Mouse (Mus musculus) MEL (cell line): ENCODE data around the gene Fblim1. TPM values are rescaled to one million over a fixed set of nuclear protein-coding genes. Genes with fewer than 3 reads are reported as not detected.

ENCODE experiments used
- DNase-seq: peaks from one replicate; pipeline ENCODE4 v3.0.0; 2011; ENCODE audit warnings: low read depth, low spot score
- H3K27ac ChIP-seq: 2 replicates; pipeline ENCODE4 v1.5.1; 2012; ENCODE audit warnings: low read depth, mild to moderate bottlenecking, control low read depth, low read length, moderate library complexity; ENCODE audit not compliant: control insufficient read depth
- H3K27me3 ChIP-seq, 2 experiments: fragments of 150-350 bp in 1 of 2; sonication (generic) in 1 of 2; 2 replicates each; pipeline ENCODE4 v1.6.1; 2012; ENCODE audit warnings: low read length in 2 of 2, mild to moderate bottlenecking in 2 of 2, improper control_type of control experiment in 1 of 2, moderate library complexity in 1 of 2; ENCODE audit not compliant: insufficient read depth in 2 of 2, control insufficient read depth in 1 of 2
- H3K36me3 ChIP-seq, 2 experiments: 2 replicates each; pipeline ENCODE4 v1.6.1; 2012 to 2014; ENCODE audit warnings: low read length in 2 of 2, improper control_type of control experiment in 1 of 2, inconsistent platforms in 1 of 2, mild to moderate bottlenecking in 1 of 2; ENCODE audit not compliant: insufficient read depth in 2 of 2, control insufficient read depth in 1 of 2
- H3K4me1 ChIP-seq, 2 experiments: fragments of 150-350 bp in 1 of 2; sonication (generic) in 1 of 2; 2 replicates each; pipeline ENCODE4 v1.6.1; 2012; ENCODE audit warnings: low read length in 2 of 2, improper control_type of control experiment in 1 of 2, mild to moderate bottlenecking in 1 of 2; ENCODE audit not compliant: insufficient read depth in 2 of 2, control insufficient read depth in 1 of 2
- H3K4me3 ChIP-seq, 2 experiments: fragments of 150-350 bp in 1 of 2; sonication (generic) in 1 of 2; 2 replicates each; pipeline ENCODE4 v1.5.1; 2012; ENCODE audit warnings: low read depth in 2 of 2, low read length in 2 of 2, mild to moderate bottlenecking in 2 of 2, moderate library complexity in 2 of 2, control low read depth in 1 of 2, improper control_type of control experiment in 1 of 2; ENCODE audit not compliant: control insufficient read depth in 1 of 2, insufficient read depth in 1 of 2
- H3K79me2 ChIP-seq: 2 replicates; pipeline ENCODE4 v1.6.1; 2012; ENCODE audit warnings: mild to moderate bottlenecking, low read length, moderate library complexity; ENCODE audit not compliant: control insufficient read depth, poor library complexity, insufficient read depth
- H3K9ac ChIP-seq: 2 replicates; pipeline ENCODE4 v1.6.1; 2012; ENCODE audit warnings: low read depth, mild to moderate bottlenecking, control low read depth, low read length, moderate library complexity; ENCODE audit not compliant: control insufficient read depth, poor library complexity, severe bottlenecking
- H3K9me3 ChIP-seq: fragments of 150-350 bp; sonication (generic); replicated peaks from 2 replicates; pipeline ENCODE4 v1.6.1; 2012; ENCODE audit warnings: mild to moderate bottlenecking, low read length, improper control_type of control experiment, moderate library complexity; ENCODE audit not compliant: insufficient read depth
- BHLHE40 ChIP-seq: IDR thresholded peaks from 2 replicates; pipeline ENCODE4 v1.6.1; 2012; ENCODE audit warnings: low read depth, mild to moderate bottlenecking, inconsistent platforms, low read length, improper control_type of control experiment, borderline replicate concordance
- CHD1 ChIP-seq: IDR thresholded peaks from 2 replicates; pipeline ENCODE4 v1.6.1; 2012; ENCODE audit warnings: low read depth, mild to moderate bottlenecking, inconsistent platforms, low read length, improper control_type of control experiment
- CHD2 ChIP-seq: IDR thresholded peaks from 2 replicates; pipeline ENCODE4 v1.6.1; 2011; ENCODE audit warnings: low read length, improper control_type of control experiment
- CTCF ChIP-seq, 3 experiments: IDR thresholded peaks in 2 of 3; conservative IDR thresholded peaks in 1 of 3; 2 replicates each; pipeline ENCODE4 v1.5.1; 2011 to 2012; ENCODE audit warnings: low read length in 3 of 3, low read depth in 2 of 3, mild to moderate bottlenecking in 2 of 3, improper control_type of control experiment in 1 of 3, inconsistent platforms in 1 of 3, mixed read lengths in 1 of 3, moderate library complexity in 1 of 3; ENCODE audit not compliant: control insufficient read depth in 1 of 3, insufficient read depth in 1 of 3, poor library complexity in 1 of 3, severe bottlenecking in 1 of 3
- E2F4 ChIP-seq: IDR thresholded peaks from 2 replicates; pipeline ENCODE4 v1.6.1; 2011; ENCODE audit warnings: low read depth, low read length, improper control_type of control experiment, borderline replicate concordance
- ELF1 ChIP-seq: IDR thresholded peaks from 2 replicates; pipeline ENCODE4 v1.6.1; 2014; ENCODE audit warnings: low read depth, mild to moderate bottlenecking, inconsistent platforms, low read length, improper control_type of control experiment, moderate library complexity
- EP300 ChIP-seq, 2 experiments: IDR thresholded peaks; 2 replicates each; pipeline ENCODE4 v1.6.1; 2011; ENCODE audit warnings: improper control_type of control experiment in 2 of 2, low read length in 2 of 2, low read depth in 1 of 2, mild to moderate bottlenecking in 1 of 2
- GATA1 ChIP-seq: IDR thresholded peaks from 2 replicates; pipeline ENCODE4 v1.6.1; 2011; ENCODE audit warnings: low read depth, low read length, improper control_type of control experiment
- JUND ChIP-seq: IDR thresholded peaks from 2 replicates; pipeline ENCODE4 v1.6.1; 2011; ENCODE audit warnings: low read depth, mild to moderate bottlenecking, improper control_type of control experiment, low read length
- KAT2A ChIP-seq: conservative IDR thresholded peaks from 2 replicates; pipeline ENCODE4 v1.6.1; 2012; ENCODE audit warnings: low read depth, low read length, improper control_type of control experiment, inconsistent platforms
- MAFK ChIP-seq: IDR thresholded peaks from 2 replicates; pipeline ENCODE4 v1.6.1; 2011; ENCODE audit warnings: low read depth, mild to moderate bottlenecking, low read length, improper control_type of control experiment, borderline replicate concordance
- MAX ChIP-seq: IDR thresholded peaks from 2 replicates; pipeline ENCODE4 v1.6.1; 2011; ENCODE audit warnings: low read length, improper control_type of control experiment
- MYB ChIP-seq: IDR thresholded peaks from 2 replicates; pipeline ENCODE4 v1.6.1; 2011; ENCODE audit warnings: mild to moderate bottlenecking, low read depth, low read length, improper control_type of control experiment
- MYC ChIP-seq: IDR thresholded peaks from 2 replicates; pipeline ENCODE4 v1.6.1; 2011; ENCODE audit warnings: low read depth, mild to moderate bottlenecking, low read length, improper control_type of control experiment, moderate library complexity
- NELFE ChIP-seq: IDR thresholded peaks from 2 replicates; pipeline ENCODE4 v1.6.1; 2011; ENCODE audit warnings: low read depth, low read length, improper control_type of control experiment
- NRF1 ChIP-seq: IDR thresholded peaks from 2 replicates; pipeline ENCODE4 v1.6.1; 2014; ENCODE audit warnings: low read depth, mild to moderate bottlenecking, inconsistent platforms, low read length, improper control_type of control experiment, moderate library complexity; ENCODE audit not compliant: poor library complexity, insufficient read depth, severe bottlenecking
- POLR2A ChIP-seq, 2 experiments: IDR thresholded peaks; 2 replicates each; pipeline ENCODE4 v1.6.1; 2011 to 2012; ENCODE audit warnings: low read length in 2 of 2, mild to moderate bottlenecking in 2 of 2, control low read depth in 1 of 2, improper control_type of control experiment in 1 of 2, low read depth in 1 of 2, moderate library complexity in 1 of 2; ENCODE audit not compliant: control insufficient read depth in 1 of 2, insufficient read depth in 1 of 2, poor library complexity in 1 of 2
- POLR2AphosphoS2 ChIP-seq: IDR thresholded peaks from 2 replicates; pipeline ENCODE4 v1.6.1; 2011; ENCODE audit warnings: low read length, improper control_type of control experiment
- RCOR1 ChIP-seq: IDR thresholded peaks from 2 replicates; pipeline ENCODE4 v1.6.1; 2012; ENCODE audit warnings: low read depth, mild to moderate bottlenecking, inconsistent platforms, low read length, improper control_type of control experiment
- SIN3A ChIP-seq: IDR thresholded peaks from 2 replicates; pipeline ENCODE4 v1.6.1; 2012; ENCODE audit warnings: low read length, improper control_type of control experiment, inconsistent platforms
- TAL1 ChIP-seq: IDR thresholded peaks from 2 replicates; pipeline ENCODE4 v1.6.1; 2012; ENCODE audit warnings: mild to moderate bottlenecking, inconsistent platforms, low read length, moderate library complexity, mixed read lengths
- TBP ChIP-seq: IDR thresholded peaks from 2 replicates; pipeline ENCODE4 v1.8.0; 2011; ENCODE audit warnings: low read depth, low read length, improper control_type of control experiment
- USF1 ChIP-seq: IDR thresholded peaks from 2 replicates; pipeline ENCODE4 v1.6.1; 2014; ENCODE audit warnings: low read depth, mild to moderate bottlenecking, inconsistent platforms, low read length, improper control_type of control experiment, moderate library complexity
- USF2 ChIP-seq, 2 experiments: IDR thresholded peaks; 2 replicates each; pipeline ENCODE4 v1.6.1; 2011 to 2012; ENCODE audit warnings: improper control_type of control experiment in 2 of 2, low read length in 2 of 2, borderline replicate concordance in 1 of 2, inconsistent platforms in 1 of 2, low read depth in 1 of 2, mild to moderate bottlenecking in 1 of 2; ENCODE audit not compliant: insufficient read depth in 1 of 2
- ZKSCAN1 ChIP-seq: IDR thresholded peaks from 2 replicates; pipeline ENCODE4 v1.6.1; 2012; ENCODE audit warnings: low read depth, mild to moderate bottlenecking, inconsistent platforms, low read length, improper control_type of control experiment, moderate library complexity
- ZNF384 ChIP-seq: IDR thresholded peaks from 2 replicates; pipeline ENCODE4 v1.6.1; 2012; ENCODE audit warnings: low read depth, mild to moderate bottlenecking, inconsistent platforms, low read length, improper control_type of control experiment
- polyA plus RNA-seq, 2 experiments: library from polyadenylated mRNA; stranded (reverse) in 1 of 2; unstranded in 1 of 2; fragments of >175 nt in 1 of 2; fragments of >200 nt in 1 of 2; gene quantifications; 2 replicates each; pipeline versions ENCODE4 v1.2.1 to v1.2.4; 2012; ENCODE audit warnings: low replicate concordance in 2 of 2, low read depth in 1 of 2; ENCODE audit not compliant: insufficient read length in 2 of 2, insufficient read depth in 1 of 2, missing spikeins in 1 of 2
- total RNA-seq: library from RNA; depleted of rRNA; stranded (reverse); fragments of 300-350 nt; gene quantifications from 2 replicates; pipeline ENCODE4 v1.2.3, GENCODE M21; 2012

Fblim1 gene
- total and polyA plus RNA-seq, 3 experiments, result not detected

DNA sequence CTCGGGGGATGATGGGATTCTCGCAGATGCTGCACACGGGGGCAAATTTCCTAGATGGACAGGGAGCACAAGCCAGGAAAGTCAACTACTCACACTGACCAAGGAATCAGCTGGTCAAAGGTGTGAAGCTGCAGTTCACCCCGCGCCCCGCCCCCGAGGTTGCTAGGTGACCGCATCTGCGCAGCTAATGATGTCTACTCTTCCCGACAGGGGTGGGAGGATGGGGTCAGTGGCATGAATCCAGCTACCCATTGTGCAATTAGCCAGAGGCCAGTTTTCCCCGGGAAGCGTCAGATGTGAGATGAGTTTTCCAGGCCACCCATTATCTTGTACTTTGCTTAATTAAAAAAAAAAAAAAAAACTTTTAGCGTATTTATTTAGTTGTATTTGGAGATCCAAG, 24.8 kb downstream of the Fblim1 start:
- Histone ChIP-seq H3K4me1 (peaks cover 0 to 11% of the 10 kb centered on the region in 2 experiments; a peak in 1 of 4 replicates), H3K27ac (no peak overlapping the region), H3K36me3 (no peaks in the 10 kb centered on the region), H3K9ac (no peak overlapping the region), H3K79me2 (no peaks in the 10 kb centered on the region), H3K27me3 (no peaks in the 10 kb centered on the region), H3K4me3 (no peak overlapping the region), H3K9me3 (no peaks in the 10 kb centered on the region)
- no peak for TF ChIP-seq SIN3A
- no peak for TF ChIP-seq BHLHE40
- TF ChIP-seq GATA1, result no peak
- TF ChIP-seq E2F4, result no peak
- DNase-seq, result no peak

GRCm38 (mm10) chr4:141578833-141579232, 27.1 kb downstream of the Fblim1 start:
- Histone ChIP-seq H3K9ac (no peak overlapping the region), H3K9me3 (no peaks in the 10 kb centered on the region), H3K27ac (no peak overlapping the region), H3K4me1 (peaks cover 0 to 11% of the 10 kb centered on the region in 2 experiments; a peak in 1 of 4 replicates), H3K27me3 (no peaks in the 10 kb centered on the region), H3K79me2 (no peaks in the 10 kb centered on the region), H3K36me3 (no peaks in the 10 kb centered on the region), H3K4me3 (no peak overlapping the region)
- peak; percentile 62 for DNase-seq
- TF ChIP-seq SIN3A (no peak), MAX (no peak; the same call in 1 of the 2 replicates), USF2 (IDR thresholded peaks at IDR 0.05; ENCODE audit: borderline replicate concordance in 1 of 2, insufficient read depth in 1 of 2, low read depth in 1 of 2, low read length in 2 of 2) (no peak), CHD2 (no peak), USF1 (no peak), POLR2AphosphoS2 (no peak), NELFE (no peak), ZKSCAN1 (no peak), ZNF384 (no peak), NRF1 (no peak), CTCF (IDR thresholded peaks at IDR 0.05 in 2 of 3, conservative IDR thresholded peaks at IDR 0.05 in 1 of 3; ENCODE audit: control insufficient read depth in 1 of 3, insufficient read depth in 1 of 3, low read depth in 2 of 3, low read length in 3 of 3, poor library complexity in 1 of 3, severe bottlenecking in 1 of 3) (no peak), CHD1 (no peak), JUND (no peak), MYC (no peak), RCOR1 (peak; percentile 52; the same call in 1 of the 2 replicates), MYB (peak; percentile 44; the same call in 1 of the 2 replicates), EP300 (IDR thresholded peaks at IDR 0.05; ENCODE audit: low read depth in 1 of 2, low read length in 2 of 2) (peak; percentile 52 to 55; a peak in 2 of 4 replicates), MAFK (no peak), KAT2A (no peak), POLR2A (IDR thresholded peaks at IDR 0.05; ENCODE audit: control insufficient read depth in 1 of 2, insufficient read depth in 1 of 2, low read depth in 1 of 2, low read length in 2 of 2, poor library complexity in 1 of 2) (no peak), ELF1 (no peak), TAL1 (peak; percentile 41; the same call in 1 of the 2 replicates), GATA1 (peak; percentile 50; the same call in 1 of the 2 replicates), TBP (no peak)
